Mouse (Mus musculus) midbrain, postnatal 0 days (tissue): ENCODE results near the gene Gm20388. TPM values are rescaled to one million over a fixed set of nuclear protein-coding genes. Genes with fewer than 3 reads are reported as not detected.
A peak's percentile ranks its signal among the peaks of the same experiment; 100 is the strongest.

Experiments
- ATAC-seq: fragments of 200-750 bp; cut with Nextera tagmentation; 2 replicates; pipeline ENCODE4 v1.8.0; 2017; ENCODE audit warnings: moderate number of reproducible peaks, mild to moderate bottlenecking, moderate TSS enrichment, moderate library complexity; ENCODE audit not compliant: low FRiP score
- DNase-seq: peaks from one replicate; pipeline ENCODE4 v3.0.0-alpha.2; 2015; ENCODE audit warnings: low spot score
- H3K27ac ChIP-seq: fragments of 300-500 bp; sonication (generic); 2 replicates; pipeline ENCODE4 v1.5.1; 2014; ENCODE audit warnings: low read depth, mild to moderate bottlenecking, low read length, mixed read lengths
- H3K27me3 ChIP-seq: fragments of 300-500 bp; sonication (generic); 2 replicates; pipeline ENCODE4 v1.6.1; 2014; ENCODE audit warnings: low read length, control low read depth, mixed read lengths; ENCODE audit not compliant: insufficient read depth
- H3K36me3 ChIP-seq: fragments of 300-500 bp; sonication (generic); 2 replicates; pipeline ENCODE4 v1.6.1; 2014; ENCODE audit warnings: low read length, control low read depth, mixed read lengths; ENCODE audit not compliant: insufficient read depth
- H3K4me1 ChIP-seq: fragments of 300-500 bp; sonication (generic); 2 replicates; pipeline ENCODE4 v1.6.1; 2014; ENCODE audit warnings: mild to moderate bottlenecking, control low read depth, antibody characterized with exemption, low read length, mixed read lengths; ENCODE audit not compliant: insufficient read depth
- H3K4me2 ChIP-seq: fragments of 300-500 bp; sonication (generic); 2 replicates; pipeline ENCODE4 v1.6.1; 2014; ENCODE audit warnings: low read depth, mild to moderate bottlenecking, low read length, mixed read lengths; ENCODE audit not compliant: poor library complexity, severe bottlenecking
- H3K4me3 ChIP-seq: fragments of 300-500 bp; sonication (generic); 2 replicates; pipeline ENCODE4 v1.5.1; 2014; ENCODE audit warnings: low read depth, mild to moderate bottlenecking, low read length, moderate library complexity
- H3K9ac ChIP-seq: fragments of 300-500 bp; sonication (generic); replicated peaks from 2 replicates; pipeline ENCODE4 v1.6.1; 2014; ENCODE audit warnings: mild to moderate bottlenecking, low read length, moderate library complexity, mixed read lengths; ENCODE audit not compliant: poor library complexity, severe bottlenecking
- H3K9me3 ChIP-seq: fragments of 300-500 bp; sonication (generic); 2 replicates; pipeline ENCODE4 v1.6.1; 2016; ENCODE audit warnings: low read length, control low read depth
- CTCF ChIP-seq: IDR thresholded peaks from 2 replicates; pipeline ENCODE4 v1.5.1; 2016; ENCODE audit warnings: antibody characterized with exemption, mild to moderate bottlenecking
- WGBS: fragments of 180-500 bp; shearing (Covaris S2); extraction: QIAGEN DNeasy Blood & Tissue Kit; methylation state at CpG from one replicate; pipeline ENCODE4 v1.1.7; 2014; 5-methylcytosine and 5-hydroxymethylcytosine counted together
- polyA plus RNA-seq: library from polyadenylated mRNA; unstranded; fragments of >200 nt; fragmentation: Nextera tagmentation; extraction: Ambion mirVana; gene quantifications from 2 replicates; pipeline ENCODE4 v1.2.1, GENCODE M21; 2015
- total RNA-seq: library from RNA; depleted of rRNA; stranded (reverse); fragments of >200 nt; gene quantifications from 2 replicates; pipeline ENCODE4 v1.2.3, GENCODE M21; 2014

The Gm20388 gene
- total and polyA plus RNA-seq, 2 experiments from 2014 or later = 74.2 TPM; not detected in 1

GRCm38 (mm10) chr8:122638601-122639000 is 2728.0 kb downstream of the Gm20388 start:
- no peak overlapping the region for H3K4me3 ChIP-seq
- H3K27me3 ChIP-seq = no peaks in the 10 kb centered on the region
- no peak overlapping the region for H3K4me2 ChIP-seq
- H3K27ac ChIP-seq = no peak overlapping the region
- DNase-seq = peak; percentile 47
- H3K36me3 ChIP-seq = peaks cover 46% of the 10 kb centered on the region
- no peaks in the 10 kb centered on the region for H3K4me1 ChIP-seq
- H3K9me3 ChIP-seq = no peaks in the 10 kb centered on the region
- H3K9ac ChIP-seq = no peak overlapping the region
- 70% methylated on average over 16 of the region's 16 CpGs for WGBS
- no peak for TF ChIP-seq CTCF
- ATAC-seq = no peak

- no peaks in the 10 kb centered on the region for H3K27me3 ChIP-seq
- 44% methylated on average over 16 of the region's 16 CpGs for WGBS
- H3K4me1 ChIP-seq = no peaks in the 10 kb centered on the region
- no peaks in the 10 kb centered on the region for H3K9me3 ChIP-seq
- ATAC-seq = peak; percentile 57; the same call in 1 of the 2 replicates
- H3K27ac ChIP-seq = no peak overlapping the region
- no peak overlapping the region for H3K4me2 ChIP-seq
- DNase-seq = peak; percentile 83
- H3K36me3 ChIP-seq = peaks cover 36% of the 10 kb centered on the region
- H3K4me3 ChIP-seq = no peak overlapping the region
- no peak overlapping the region for H3K9ac ChIP-seq
- TF ChIP-seq CTCF = no peak
Measured at GRCm38 (mm10) chr8:122639521-122640248, 2729.0 kb downstream of the Gm20388 start.

GRCm38 (mm10) chr8:122640825-122641224 is 2730.2 kb downstream of the Gm20388 start:
- DNase-seq (no peak), ATAC-seq (no peak)
- no peaks in the 10 kb centered on the region for H3K9me3 ChIP-seq
- H3K4me1 ChIP-seq = no peaks in the 10 kb centered on the region
- H3K27me3 ChIP-seq = no peaks in the 10 kb centered on the region
- H3K36me3 ChIP-seq = peaks cover 31% of the 10 kb centered on the region
- TF ChIP-seq CTCF = no peak
- WGBS = 87% methylated on average over 4 of the region's 4 CpGs
- no peak overlapping the region for H3K27ac ChIP-seq
- no peak overlapping the region for H3K4me3 ChIP-seq
- no peak overlapping the region for H3K9ac ChIP-seq
- no peak overlapping the region for H3K4me2 ChIP-seq

- H3K36me3 ChIP-seq = peaks cover 36% of the 10 kb centered on the region
- no peak overlapping the region for H3K4me2 ChIP-seq
- H3K27me3 ChIP-seq = no peaks in the 10 kb centered on the region
- no peak overlapping the region for H3K9ac ChIP-seq
- 89% methylated on average over 15 of the region's 15 CpGs for WGBS
- ATAC-seq (no peak), DNase-seq (no peak)
- no peaks in the 10 kb centered on the region for H3K9me3 ChIP-seq
- no peak overlapping the region for H3K27ac ChIP-seq
- TF ChIP-seq CTCF = no peak
- no peaks in the 10 kb centered on the region for H3K4me1 ChIP-seq
- H3K4me3 ChIP-seq = no peak overlapping the region
Measured at GRCm38 (mm10) chr8:122641406-122641805, 2730.8 kb downstream of the Gm20388 start.

GRCm38 (mm10) chr8:122642071-122642470 is 2731.4 kb downstream of the Gm20388 start:
- ATAC-seq = no peak
- Histone ChIP-seq H3K4me2 (no peak overlapping the region), H3K9ac (no peak overlapping the region)

GRCm38 (mm10) chr8:122644175-122644954 is 2733.7 kb downstream of the Gm20388 start:
- WGBS = 73% methylated on average over 6 of the region's 6 CpGs
- H3K4me2 ChIP-seq = no peak overlapping the region
- H3K27ac ChIP-seq = no peak overlapping the region
- H3K4me3 ChIP-seq = no peak overlapping the region
- no peak overlapping the region for H3K9ac ChIP-seq
- no peak for TF ChIP-seq CTCF
- no peak for ATAC-seq
- H3K9me3 ChIP-seq = no peaks in the 10 kb centered on the region
- peaks cover 29% of the 10 kb centered on the region for H3K36me3 ChIP-seq
- no peak for DNase-seq
- H3K4me1 ChIP-seq = no peaks in the 10 kb centered on the region
- H3K27me3 ChIP-seq = no peaks in the 10 kb centered on the region

More at GRCm38 (mm10) chr8:122642071-122642470, 2731.4 kb downstream of the Gm20388 start:
- DNase-seq = no peak
- TF ChIP-seq CTCF = no peak
- WGBS = 73% methylated on average over 9 of the region's 9 CpGs
- Histone ChIP-seq H3K27ac (no peak overlapping the region), H3K9me3 (no peaks in the 10 kb centered on the region), H3K4me3 (no peak overlapping the region), H3K36me3 (peaks cover 40% of the 10 kb centered on the region), H3K4me1 (no peaks in the 10 kb centered on the region), H3K27me3 (no peaks in the 10 kb centered on the region)
